Mouse (Mus musculus) adrenal gland, postnatal 4 days (tissue): ENCODE results near the gene Gpkow. TPM values are rescaled to one million over a fixed set of nuclear protein-coding genes. Genes with fewer than 3 reads are reported as not detected.
A peak's percentile ranks its signal among the peaks of the same experiment; 100 is the strongest.
"Not testable (repeated sequence)": the region's sequence is repeated elsewhere in the genome, so short reads cannot be mapped to it uniquely, and the experiment has no call there.

Experiments
- DNase-seq, 2 experiments: peaks; one replicate each; pipeline ENCODE4 v3.0.0; 2021 to 2022; ENCODE audit warnings: low spot score in 2 of 2, mixed read lengths in 2 of 2
- total RNA-seq, 2 experiments: library from RNA; stranded (reverse); gene quantifications; 2 replicates each; pipeline ENCODE4 v1.2.3; 2021

Gpkow gene
- total RNA-seq, 2 experiments from 2014 or later, result 47.7 to 48.2 TPM

GRCm38 (mm10) chrX:7743470-7743869 lies 46.5 kb downstream of the Gpkow start:
- no peak for DNase-seq

- no peak for DNase-seq
Measured at GRCm38 (mm10) chrX:7744940-7745339, 48.0 kb downstream of the Gpkow start.

DNA sequence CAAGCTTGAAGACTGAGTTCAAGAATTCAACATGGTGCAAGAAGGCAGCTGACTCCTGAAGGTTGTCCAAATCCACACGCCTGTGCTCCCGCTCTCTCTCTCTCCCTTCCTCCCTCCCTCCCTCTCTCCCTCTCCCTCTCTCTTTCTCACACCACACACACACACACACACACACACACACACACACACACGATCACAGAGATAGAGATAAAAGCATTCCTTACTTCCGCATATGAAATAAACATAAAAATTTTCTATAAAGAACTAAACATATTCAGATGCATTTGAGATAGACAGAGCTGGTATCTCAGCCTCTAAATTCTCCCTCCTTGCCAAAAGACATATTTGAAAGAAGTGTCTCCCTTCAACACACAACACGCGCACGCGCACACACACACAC lies 48.5 kb downstream of the Gpkow start:
- no peak for DNase-seq

DNA sequence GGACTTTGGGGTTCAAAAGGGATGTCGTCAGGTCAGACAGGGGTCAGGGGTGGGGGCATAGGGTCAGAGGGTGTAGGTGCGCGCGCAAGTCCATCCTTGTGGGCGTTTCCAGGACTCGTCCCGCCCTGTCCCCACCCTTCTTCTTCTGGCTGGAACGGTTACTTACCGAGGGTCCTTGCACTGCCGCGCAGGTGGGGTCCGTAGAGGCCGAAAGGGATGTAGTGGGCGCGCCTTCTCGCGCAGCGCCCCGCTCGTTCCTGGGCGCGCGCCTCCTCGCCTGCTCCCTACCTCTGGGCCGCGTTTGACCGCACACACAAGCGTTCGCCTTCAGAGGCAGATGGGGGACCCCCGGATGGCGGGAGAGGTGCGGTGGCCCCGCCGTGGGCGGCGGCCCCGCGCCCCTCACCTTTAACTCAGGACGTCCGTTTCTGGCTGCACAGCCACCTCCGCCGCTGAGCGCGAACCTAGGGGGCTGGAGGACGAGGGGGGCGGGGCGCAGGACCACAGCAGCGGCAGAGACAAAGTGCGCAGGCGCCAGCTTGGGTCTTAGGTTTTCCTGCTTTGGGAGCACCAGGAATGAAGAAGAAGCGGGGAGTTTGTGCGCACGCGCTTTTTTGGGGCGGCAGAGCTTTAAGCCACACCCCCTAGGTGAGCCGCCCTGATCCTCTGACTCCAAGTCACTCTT lies 53.6 kb downstream of the Gpkow start, which contains the start of gene Ccdc120:
TSS of gene Ccdc120 (minus strand) at position 474 of the 685 bp plus-strand sequence.
- DNase-seq, result peak in 1 of 2 experiments; percentile 19

GRCm38 (mm10) chrX:7753627-7754026 lies 56.7 kb downstream of the Gpkow start:
- DNase-seq, result not testable (repeated sequence)

Other genes with a start within 250 kb of the Gpkow start
- under 1 TPM; 0.20 to 0.40 TPM for gene Foxp3, start 123.5 kb upstream of the Gpkow start, total RNA-seq
- 1 to 10 TPM; 6.0 to 6.7 TPM for gene Ppp1r3f, start 122.8 kb upstream of the Gpkow start, total RNA-seq
- gene Ccdc22, start 91.6 kb upstream of the Gpkow start, total RNA-seq, result 10 to 100 TPM; 18.2 to 27.0 TPM
- gene Cacna1f, start 90.0 kb upstream of the Gpkow start, total RNA-seq, result under 1 TPM in 1 of 2 experiments, not detected in 1; 0.06 TPM
- 10 to 100 TPM; 77.4 to 93.2 TPM for gene Syp, start 58.7 kb upstream of the Gpkow start, total RNA-seq
- 10 to 100 TPM; 16.4 to 18.7 TPM for gene Prickle3, start 39.9 kb upstream of the Gpkow start, total RNA-seq
- gene Plp2, start 25.7 kb upstream of the Gpkow start, total RNA-seq, result 100 to 1,000 TPM in 1 of 2 experiments, 10 to 100 TPM in 1; 87.4 to 102 TPM
- 1 to 10 TPM in 1 of 2 experiments, under 1 TPM in 1; 0.42 to 1.4 TPM for gene Magix, start 15.9 kb upstream of the Gpkow start, total RNA-seq
- 10 to 100 TPM; 68.0 to 75.4 TPM for gene Wdr45, start 17.2 kb downstream of the Gpkow start, total RNA-seq
- 1 to 10 TPM in 1 of 2 experiments, not detected in 1; 1.4 TPM for gene Gm45208, start 25.1 kb downstream of the Gpkow start, total RNA-seq
- gene Praf2, start 31.3 kb downstream of the Gpkow start, total RNA-seq, result 10 to 100 TPM; 15.5 to 16.0 TPM
- gene Ccdc120, start 53.8 kb downstream of the Gpkow start, total RNA-seq, result 10 to 100 TPM in 1 of 2 experiments, 1 to 10 TPM in 1; 9.0 to 10.8 TPM
- 10 to 100 TPM; 39.9 to 41.0 TPM for gene Tfe3, start 65.4 kb downstream of the Gpkow start, total RNA-seq
- 10 to 100 TPM; 52.0 to 64.8 TPM for gene Gripap1, start 92.6 kb downstream of the Gpkow start, total RNA-seq
- 1 to 10 TPM; 2.2 to 3.6 TPM for gene Kcnd1, start 125.2 kb downstream of the Gpkow start, total RNA-seq
- gene Otud5, start 144.2 kb downstream of the Gpkow start, total RNA-seq, result 10 to 100 TPM; 73.4 to 86.3 TPM
- gene Pim2, start 181.1 kb downstream of the Gpkow start, total RNA-seq, result 1 to 10 TPM; 8.1 to 9.5 TPM
- 10 to 100 TPM; 38.7 to 42.9 TPM for gene Slc35a2, start 186.9 kb downstream of the Gpkow start, total RNA-seq
- 100 to 1,000 TPM; 108 to 111 TPM for gene Pqbp1, start 202.1 kb downstream of the Gpkow start, total RNA-seq
- gene Timm17b, start 202.2 kb downstream of the Gpkow start, total RNA-seq, result 100 to 1,000 TPM in 1 of 2 experiments, 10 to 100 TPM in 1; 95.7 to 101 TPM
- not detected for gene Gm10491, start 210.7 kb downstream of the Gpkow start, total RNA-seq
- not detected for gene Gm10490, start 212.4 kb downstream of the Gpkow start, total RNA-seq
- 10 to 100 TPM; 63.6 to 65.7 TPM for gene Pcsk1n, start 222.7 kb downstream of the Gpkow start, total RNA-seq
- not detected for gene Eras, start 231.5 kb downstream of the Gpkow start, total RNA-seq